Mouse (Mus musculus): ENCODE data around the gene Gm8909. TPM values are rescaled to one million over a fixed set of nuclear protein-coding genes. Genes with fewer than 3 reads are reported as not detected.
A peak's percentile ranks its signal among the peaks of the same experiment; 100 is the strongest.
"Not testable (repeated sequence)": the region's sequence is repeated elsewhere in the genome, so short reads cannot be mapped to it uniquely, and the experiment has no call there.

Gm8909 gene
- polyA plus RNA-seq, 1 experiment: 3.0 TPM

- H3K27ac ChIP-seq (ENCODE audit: control insufficient read depth, insufficient read depth, low read depth, low read length, poor library complexity): no peak overlapping the region
- WGBS: 24% methylated on average over 8 of the region's 8 CpGs
- H3K4me3 ChIP-seq (replicated peaks; ENCODE audit: control insufficient read depth, low read depth, low read length): no peak overlapping the region
- H3K4me1 ChIP-seq (ENCODE audit: control insufficient read depth, insufficient read depth, low read length): no peaks in the 10 kb centered on the region
- no peak for TF ChIP-seq POLR2A (IDR thresholded peaks at IDR 0.05; ENCODE audit: borderline replicate concordance, control insufficient read depth, low read depth, low read length)
- peak; percentile 88 for TF ChIP-seq CTCF (IDR thresholded peaks at IDR 0.05; ENCODE audit: control insufficient read depth, insufficient read depth, low read length)
Measured at GRCm38 (mm10) chr17:36193546-36194141, 25.3 kb upstream of the Gm8909 start.

DNA sequence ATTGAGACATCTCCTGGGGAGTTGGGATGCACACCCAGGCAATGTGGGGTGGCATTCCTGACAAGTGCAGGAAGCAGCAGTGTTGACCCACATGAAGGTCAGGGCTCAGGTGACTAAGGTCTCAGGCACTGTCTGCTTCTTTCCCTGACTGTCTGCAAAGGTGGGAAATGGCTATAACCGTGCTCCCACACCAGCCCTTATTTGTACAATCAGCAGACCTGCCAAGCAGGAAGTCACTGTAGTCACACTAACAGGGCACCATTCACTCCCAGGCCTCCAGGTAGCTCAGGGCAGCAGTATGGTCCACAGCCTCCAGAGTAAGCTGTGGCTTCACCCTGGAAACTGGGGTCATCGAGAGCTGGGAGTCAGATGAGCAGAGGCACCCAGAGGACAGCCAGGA lies 24.0 kb upstream of the Gm8909 start:
- WGBS: 49% methylated on average over 2 of the region's 2 CpGs
- no peaks in the 10 kb centered on the region for H3K4me1 ChIP-seq (ENCODE audit: control insufficient read depth, insufficient read depth, low read length)
- no peak overlapping the region for H3K4me3 ChIP-seq (replicated peaks; ENCODE audit: control insufficient read depth, low read depth, low read length)
- H3K27ac ChIP-seq (ENCODE audit: control insufficient read depth, insufficient read depth, low read depth, low read length, poor library complexity): no peak overlapping the region
- TF ChIP-seq CTCF (IDR thresholded peaks at IDR 0.05; ENCODE audit: control insufficient read depth, insufficient read depth, low read length): no peak
- TF ChIP-seq POLR2A (IDR thresholded peaks at IDR 0.05; ENCODE audit: borderline replicate concordance, control insufficient read depth, low read depth, low read length): no peak

- no peak within 1 kb of the TSS for H3K4me3 ChIP-seq (replicated peaks; ENCODE audit: control insufficient read depth, low read depth, low read length)
- H3K4me1 ChIP-seq (ENCODE audit: control insufficient read depth, insufficient read depth, low read length): no peaks in the 10 kb centered on the region
- TF ChIP-seq POLR2A (IDR thresholded peaks at IDR 0.05; ENCODE audit: borderline replicate concordance, control insufficient read depth, low read depth, low read length): no peak
- TF ChIP-seq CTCF (IDR thresholded peaks at IDR 0.05; ENCODE audit: control insufficient read depth, insufficient read depth, low read length): no peak
- no peak within 1 kb of the TSS for H3K27ac ChIP-seq (ENCODE audit: control insufficient read depth, insufficient read depth, low read depth, low read length, poor library complexity)
- WGBS: 79% methylated on average over 2 of the region's 2 CpGs
Measured at GRCm38 (mm10) chr17:36190169-36190507, 21.8 kb upstream of the Gm8909 start, which contains the start of gene H2-T3. TSS of gene H2-T3 (minus strand) at chr17:36190287.

DNA sequence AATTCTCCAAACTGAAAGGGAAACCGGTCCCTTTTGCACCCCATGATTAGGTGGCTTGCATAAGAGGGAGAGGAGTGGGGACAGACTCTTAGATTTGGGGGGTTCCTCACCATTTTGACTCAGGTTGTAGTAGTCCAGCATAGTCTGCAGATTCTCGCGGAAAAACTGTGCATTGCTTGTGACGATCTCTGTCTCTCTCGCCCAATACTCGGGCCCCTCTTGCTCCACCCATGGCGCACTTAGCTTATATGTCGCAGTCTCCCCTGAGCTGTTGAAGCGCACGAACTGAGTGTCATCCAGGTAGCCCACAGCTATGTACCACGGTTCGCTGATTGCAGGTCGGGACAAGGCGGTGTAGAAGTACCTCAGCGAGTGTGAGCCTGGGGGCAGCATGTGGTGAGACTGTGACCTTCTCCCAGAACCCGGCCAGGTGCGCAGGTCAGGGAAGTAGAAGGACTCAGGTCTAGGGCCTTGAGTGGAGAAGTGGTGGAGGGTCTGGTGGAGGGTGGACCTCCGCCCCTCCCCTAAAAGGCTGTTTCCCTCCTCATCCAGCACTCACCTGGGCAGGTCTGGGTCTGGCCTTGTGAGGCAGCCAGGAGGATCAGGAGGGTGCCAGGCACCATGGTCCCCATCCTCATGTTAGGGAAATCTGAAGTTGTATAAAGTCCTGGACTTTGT lies 21.3 kb upstream of the Gm8909 start:
- H3K4me3 ChIP-seq (replicated peaks; ENCODE audit: control insufficient read depth, low read depth, low read length): no peak overlapping the region
- TF ChIP-seq CTCF (IDR thresholded peaks at IDR 0.05; ENCODE audit: control insufficient read depth, insufficient read depth, low read length) (no peak), POLR2A (IDR thresholded peaks at IDR 0.05; ENCODE audit: borderline replicate concordance, control insufficient read depth, low read depth, low read length) (no peak)
- H3K4me1 ChIP-seq (ENCODE audit: control insufficient read depth, insufficient read depth, low read length): no peaks in the 10 kb centered on the region
- 55% methylated on average over 18 of the region's 18 CpGs for WGBS
- no peak overlapping the region for H3K27ac ChIP-seq (ENCODE audit: control insufficient read depth, insufficient read depth, low read depth, low read length, poor library complexity)

- TF ChIP-seq CTCF (IDR thresholded peaks at IDR 0.05; ENCODE audit: control insufficient read depth, insufficient read depth, low read length) (no peak), POLR2A (IDR thresholded peaks at IDR 0.05; ENCODE audit: borderline replicate concordance, control insufficient read depth, low read depth, low read length) (no peak)
- WGBS: 29% methylated on average over 3 of the region's 3 CpGs
- Histone ChIP-seq H3K27ac (ENCODE audit: control insufficient read depth, insufficient read depth, low read depth, low read length, poor library complexity) (no peak overlapping the region), H3K4me1 (ENCODE audit: control insufficient read depth, insufficient read depth, low read length) (no peaks in the 10 kb centered on the region), H3K4me3 (replicated peaks; ENCODE audit: control insufficient read depth, low read depth, low read length) (no peak overlapping the region)
Measured at GRCm38 (mm10) chr17:36187540-36187939, 19.2 kb upstream of the Gm8909 start.

DNA sequence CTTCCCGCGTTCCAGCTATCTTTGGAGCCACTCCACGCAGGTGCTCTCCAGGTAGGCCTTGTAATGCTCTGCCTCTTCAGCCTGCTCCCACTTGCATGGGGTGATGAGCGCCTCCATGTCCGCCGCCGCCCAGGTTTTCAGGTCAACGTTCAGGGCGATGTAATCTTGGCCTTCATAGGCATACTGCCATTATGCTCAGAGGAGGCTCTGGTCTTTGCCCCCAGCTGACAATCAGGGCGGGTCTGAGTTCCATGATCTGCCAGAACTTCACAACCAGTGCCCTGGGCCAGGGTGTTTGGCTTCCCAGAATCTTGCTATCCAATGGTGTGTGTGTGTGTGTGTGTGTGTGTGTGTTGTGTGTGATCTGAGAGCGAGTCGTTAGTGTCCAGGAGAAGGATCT lies 13.9 kb upstream of the Gm8909 start:
- H3K27ac ChIP-seq (ENCODE audit: control insufficient read depth, insufficient read depth, low read depth, low read length, poor library complexity): no peak overlapping the region
- TF ChIP-seq CTCF (IDR thresholded peaks at IDR 0.05; ENCODE audit: control insufficient read depth, insufficient read depth, low read length) (no peak), POLR2A (IDR thresholded peaks at IDR 0.05; ENCODE audit: borderline replicate concordance, control insufficient read depth, low read depth, low read length) (no peak)
- WGBS: 75% methylated on average over 12 of the region's 12 CpGs
- no peaks in the 10 kb centered on the region for H3K4me1 ChIP-seq (ENCODE audit: control insufficient read depth, insufficient read depth, low read length)
- no peak overlapping the region for H3K4me3 ChIP-seq (replicated peaks; ENCODE audit: control insufficient read depth, low read depth, low read length)

GRCm38 (mm10) chr17:36179446-36179845 lies 11.1 kb upstream of the Gm8909 start:
- not testable (repeated sequence) for H3K27ac ChIP-seq (ENCODE audit: control insufficient read depth, insufficient read depth, low read depth, low read length, poor library complexity); H3K4me1 ChIP-seq (ENCODE audit: control insufficient read depth, insufficient read depth, low read length); H3K4me3 ChIP-seq (replicated peaks; ENCODE audit: control insufficient read depth, low read depth, low read length)
- 12% methylated on average over 10 of the region's 10 CpGs for WGBS

- not testable (repeated sequence) for H3K4me1 ChIP-seq (ENCODE audit: control insufficient read depth, insufficient read depth, low read length); H3K27ac ChIP-seq (ENCODE audit: control insufficient read depth, insufficient read depth, low read depth, low read length, poor library complexity); H3K4me3 ChIP-seq (replicated peaks; ENCODE audit: control insufficient read depth, low read depth, low read length)
- WGBS: under 1% methylated on average over 40 of the region's 40 CpGs
Measured at GRCm38 (mm10) chr17:36178938-36179337, 10.6 kb upstream of the Gm8909 start.

DNA sequence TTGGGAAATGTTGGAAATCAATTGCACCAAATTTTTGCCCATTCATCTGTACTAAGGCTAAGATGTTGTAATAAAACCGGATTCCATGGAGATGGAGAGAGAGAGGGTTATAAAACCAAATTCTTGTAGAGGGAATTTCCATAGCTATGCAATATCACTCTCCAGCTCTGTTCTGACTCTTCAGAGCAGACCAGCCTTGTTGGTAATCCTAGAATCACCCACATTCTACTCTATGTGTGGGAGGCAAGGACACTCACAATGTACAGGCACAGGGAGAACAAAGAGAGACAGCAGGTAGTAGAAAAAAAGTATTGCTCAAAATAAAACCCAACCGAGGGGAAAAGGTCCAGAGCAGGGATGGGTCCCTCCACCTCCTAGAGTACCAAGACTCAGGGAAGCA lies 7.8 kb upstream of the Gm8909 start:
- not testable (repeated sequence) for H3K4me3 ChIP-seq (replicated peaks; ENCODE audit: control insufficient read depth, low read depth, low read length); H3K27ac ChIP-seq (ENCODE audit: control insufficient read depth, insufficient read depth, low read depth, low read length, poor library complexity); H3K4me1 ChIP-seq (ENCODE audit: control insufficient read depth, insufficient read depth, low read length)
- WGBS: no CpG with 5 or more reads among the region's 2 CpGs

All from bone marrow, adult 2 months (tissue).